Mouse (Mus musculus): Measurements from ENCODE around the gene Il17f. TPM values are rescaled to one million over a fixed set of nuclear protein-coding genes. Genes with fewer than 3 reads are reported as not detected.
"Not testable (repeated sequence)": the region's sequence is repeated elsewhere in the genome, so short reads cannot be mapped to it uniquely, and the experiment has no call there.

Il17f gene
- not detected in 2 replicates for polyA plus RNA-seq (2014; fragmentation: Nextera tagmentation; extraction: Ambion mirVana)

DNA sequence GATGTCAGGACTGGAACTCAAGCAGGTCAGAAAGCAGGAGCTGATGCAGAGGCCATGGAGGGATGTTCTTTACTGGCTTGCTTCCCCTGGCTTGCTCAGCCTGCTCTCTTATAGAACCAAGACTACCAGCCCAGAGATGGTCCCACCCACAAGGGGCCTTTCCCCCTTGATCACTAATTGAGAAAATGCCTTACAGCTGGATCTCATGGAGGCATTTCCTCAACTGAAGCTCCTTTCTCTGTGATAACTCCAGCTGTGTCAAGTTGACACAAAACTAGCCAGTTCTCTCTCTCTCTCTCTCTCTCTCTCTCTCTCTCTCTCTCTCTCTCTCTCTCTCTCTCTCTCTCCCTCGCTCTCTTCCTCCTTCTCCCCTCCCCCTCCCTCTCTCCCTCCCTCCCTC lies at the start of gene Il17f:
Gene Il17f, minus strand, starts transcription at position 101 of the 400 bp plus-strand sequence.
- H3K9me3 ChIP-seq (ENCODE audit: control insufficient read depth, low read length); ATAC-seq (ENCODE audit: low FRiP score); H3K27ac ChIP-seq (ENCODE audit: low read depth, low read length); H3K4me3 ChIP-seq (ENCODE audit: low read depth, low read length); H3K4me1 ChIP-seq (replicated peaks; ENCODE audit: control insufficient read depth, insufficient read depth, low read length); H3K4me2 ChIP-seq (replicated peaks; ENCODE audit: low read depth, low read length); H3K9ac ChIP-seq (ENCODE audit: low read depth, low read length); H3K36me3 ChIP-seq (ENCODE audit: control insufficient read depth, insufficient read depth, low read length); DNase-seq (ENCODE audit: low spot score); H3K27me3 ChIP-seq (ENCODE audit: control insufficient read depth, insufficient read depth, low read length): not testable (repeated sequence)
- WGBS = 80% methylated on average over 1 of the region's 1 CpGs

- 78% methylated on average over 3 of the region's 3 CpGs for WGBS
- H3K4me3 ChIP-seq (ENCODE audit: low read depth, low read length) = no peak overlapping the region
- no peak overlapping the region for H3K4me2 ChIP-seq (replicated peaks; ENCODE audit: low read depth, low read length)
- DNase-seq (ENCODE audit: low spot score) (no peak), ATAC-seq (ENCODE audit: low FRiP score) (no peak)
- no peaks in the 10 kb centered on the region for H3K9me3 ChIP-seq (ENCODE audit: control insufficient read depth, low read length)
- no peaks in the 10 kb centered on the region for H3K4me1 ChIP-seq (replicated peaks; ENCODE audit: control insufficient read depth, insufficient read depth, low read length)
- H3K27ac ChIP-seq (ENCODE audit: low read depth, low read length) = no peak overlapping the region
- no peaks in the 10 kb centered on the region for H3K27me3 ChIP-seq (ENCODE audit: control insufficient read depth, insufficient read depth, low read length)
- no peak overlapping the region for H3K9ac ChIP-seq (ENCODE audit: low read depth, low read length)
- no peaks in the 10 kb centered on the region for H3K36me3 ChIP-seq (ENCODE audit: control insufficient read depth, insufficient read depth, low read length)
Measured at GRCm38 (mm10) chr1:20839911-20840310, 49.5 kb upstream of the Il17f start.

DNA sequence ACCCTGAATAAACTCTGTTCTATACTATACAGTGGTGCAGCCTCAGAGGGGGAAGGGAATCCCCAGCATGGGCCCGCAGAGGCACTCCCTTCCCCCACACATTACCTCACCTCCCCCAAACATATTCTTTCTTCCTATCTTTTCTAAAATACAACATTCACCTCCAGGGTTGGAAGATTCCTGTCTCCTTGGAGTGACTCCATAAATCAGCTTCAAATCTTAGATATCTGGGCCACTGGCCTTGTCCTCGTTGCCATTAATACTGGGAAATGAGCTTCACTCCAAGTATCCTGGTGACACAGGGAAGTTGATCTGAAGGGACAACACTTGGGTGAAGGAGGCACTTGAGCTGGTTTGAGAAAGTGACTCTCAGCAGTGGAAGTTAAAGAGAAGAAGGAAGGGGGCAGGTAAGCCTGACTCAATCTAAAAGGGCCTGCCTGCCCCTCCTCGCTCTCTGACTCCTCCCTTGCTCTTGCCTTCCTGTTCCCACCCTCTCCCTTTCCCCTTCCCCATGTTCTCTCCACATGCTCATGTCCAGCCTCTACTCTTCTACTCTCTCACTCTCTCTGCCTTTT lies 46.2 kb upstream of the Il17f start:
- H3K9ac ChIP-seq (ENCODE audit: low read depth, low read length) = no peak overlapping the region
- 89% methylated on average over 3 of the region's 3 CpGs for WGBS
- DNase-seq (ENCODE audit: low spot score) = no peak

DNA sequence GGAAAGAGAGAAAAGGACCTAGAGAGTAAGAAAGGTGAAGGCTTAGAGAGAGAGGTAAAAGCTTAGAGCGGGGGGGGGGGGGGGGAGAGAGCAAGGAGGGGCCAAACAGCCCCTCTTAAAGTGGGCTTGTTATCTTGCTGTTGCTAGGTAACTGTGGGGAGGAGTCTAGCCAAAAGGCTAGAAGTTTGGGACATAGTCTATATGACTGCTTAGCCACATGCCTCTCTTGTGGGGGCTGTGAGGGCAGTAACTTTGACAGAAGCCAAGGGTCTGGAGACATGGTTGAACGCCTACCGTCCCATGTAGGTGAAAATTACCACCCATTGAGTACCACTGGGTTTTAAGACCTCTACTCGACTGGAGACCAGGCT lies 42.7 kb upstream of the Il17f start:
- no peaks in the 10 kb centered on the region for H3K4me1 ChIP-seq (replicated peaks; ENCODE audit: control insufficient read depth, insufficient read depth, low read length)
- no peak for ATAC-seq (ENCODE audit: low FRiP score)
- no peaks in the 10 kb centered on the region for H3K36me3 ChIP-seq (ENCODE audit: control insufficient read depth, insufficient read depth, low read length)
- WGBS = 77% methylated on average over 3 of the region's 4 CpGs
- no peaks in the 10 kb centered on the region for H3K27me3 ChIP-seq (ENCODE audit: control insufficient read depth, insufficient read depth, low read length)
- no peaks in the 10 kb centered on the region for H3K9me3 ChIP-seq (ENCODE audit: control insufficient read depth, low read length)
- H3K9ac ChIP-seq (ENCODE audit: low read depth, low read length) = no peak overlapping the region
- H3K27ac ChIP-seq (ENCODE audit: low read depth, low read length) = no peak overlapping the region
- no peak overlapping the region for H3K4me3 ChIP-seq (ENCODE audit: low read depth, low read length)
- no peak overlapping the region for H3K4me2 ChIP-seq (replicated peaks; ENCODE audit: low read depth, low read length)
- DNase-seq (ENCODE audit: low spot score) = no peak

More for the DNA sequence above, 46.2 kb upstream of the Il17f start:
- ATAC-seq (ENCODE audit: low FRiP score) = no peak
- Histone ChIP-seq H3K9me3 (ENCODE audit: control insufficient read depth, low read length) (no peaks in the 10 kb centered on the region), H3K27me3 (ENCODE audit: control insufficient read depth, insufficient read depth, low read length) (no peaks in the 10 kb centered on the region), H3K4me1 (replicated peaks; ENCODE audit: control insufficient read depth, insufficient read depth, low read length) (no peaks in the 10 kb centered on the region), H3K4me3 (ENCODE audit: low read depth, low read length) (no peak overlapping the region), H3K27ac (ENCODE audit: low read depth, low read length) (no peak overlapping the region), H3K4me2 (replicated peaks; ENCODE audit: low read depth, low read length) (no peak overlapping the region), H3K36me3 (ENCODE audit: control insufficient read depth, insufficient read depth, low read length) (no peaks in the 10 kb centered on the region)

- ATAC-seq (ENCODE audit: low FRiP score) (no peak), DNase-seq (ENCODE audit: low spot score) (no peak)
- no peaks in the 10 kb centered on the region for H3K27me3 ChIP-seq (ENCODE audit: control insufficient read depth, insufficient read depth, low read length)
- H3K9ac ChIP-seq (ENCODE audit: low read depth, low read length) = no peak overlapping the region
- no peak overlapping the region for H3K27ac ChIP-seq (ENCODE audit: low read depth, low read length)
- no peaks in the 10 kb centered on the region for H3K4me1 ChIP-seq (replicated peaks; ENCODE audit: control insufficient read depth, insufficient read depth, low read length)
- no peaks in the 10 kb centered on the region for H3K9me3 ChIP-seq (ENCODE audit: control insufficient read depth, low read length)
- no peaks in the 10 kb centered on the region for H3K36me3 ChIP-seq (ENCODE audit: control insufficient read depth, insufficient read depth, low read length)
- no peak overlapping the region for H3K4me2 ChIP-seq (replicated peaks; ENCODE audit: low read depth, low read length)
- WGBS = 70% methylated on average over 5 of the region's 5 CpGs
- no peak overlapping the region for H3K4me3 ChIP-seq (ENCODE audit: low read depth, low read length)
Measured at GRCm38 (mm10) chr1:20832473-20833140, 42.2 kb upstream of the Il17f start.

- ATAC-seq (ENCODE audit: low FRiP score) = no peak
- H3K27ac ChIP-seq (ENCODE audit: low read depth, low read length) = no peak overlapping the region
- 88% methylated on average over 1 of the region's 1 CpGs for WGBS
- no peak overlapping the region for H3K4me2 ChIP-seq (replicated peaks; ENCODE audit: low read depth, low read length)
- H3K27me3 ChIP-seq (ENCODE audit: control insufficient read depth, insufficient read depth, low read length) = no peaks in the 10 kb centered on the region
- no peaks in the 10 kb centered on the region for H3K36me3 ChIP-seq (ENCODE audit: control insufficient read depth, insufficient read depth, low read length)
- no peak for DNase-seq (ENCODE audit: low spot score)
- H3K4me1 ChIP-seq (replicated peaks; ENCODE audit: control insufficient read depth, insufficient read depth, low read length) = no peaks in the 10 kb centered on the region
- H3K9me3 ChIP-seq (ENCODE audit: control insufficient read depth, low read length) = no peaks in the 10 kb centered on the region
- no peak overlapping the region for H3K9ac ChIP-seq (ENCODE audit: low read depth, low read length)
- H3K4me3 ChIP-seq (ENCODE audit: low read depth, low read length) = no peak overlapping the region
Measured at GRCm38 (mm10) chr1:20830546-20830945, 40.1 kb upstream of the Il17f start.

- no peaks in the 10 kb centered on the region for H3K36me3 ChIP-seq (ENCODE audit: control insufficient read depth, insufficient read depth, low read length)
- H3K9me3 ChIP-seq (ENCODE audit: control insufficient read depth, low read length) = no peaks in the 10 kb centered on the region
- H3K4me3 ChIP-seq (ENCODE audit: low read depth, low read length) = no peak overlapping the region
- no peak for DNase-seq (ENCODE audit: low spot score)
- H3K4me1 ChIP-seq (replicated peaks; ENCODE audit: control insufficient read depth, insufficient read depth, low read length) = no peaks in the 10 kb centered on the region
- 82% methylated on average over 2 of the region's 2 CpGs for WGBS
- H3K4me2 ChIP-seq (replicated peaks; ENCODE audit: low read depth, low read length) = no peak overlapping the region
- no peaks in the 10 kb centered on the region for H3K27me3 ChIP-seq (ENCODE audit: control insufficient read depth, insufficient read depth, low read length)
- no peak overlapping the region for H3K27ac ChIP-seq (ENCODE audit: low read depth, low read length)
- no peak for ATAC-seq (ENCODE audit: low FRiP score)
- H3K9ac ChIP-seq (ENCODE audit: low read depth, low read length) = no peak overlapping the region
Measured at GRCm38 (mm10) chr1:20828061-20828460, 37.6 kb upstream of the Il17f start.

- no peak overlapping the region for H3K27ac ChIP-seq (ENCODE audit: low read depth, low read length)
- H3K4me3 ChIP-seq (ENCODE audit: low read depth, low read length) = no peak overlapping the region
- H3K9me3 ChIP-seq (ENCODE audit: control insufficient read depth, low read length) = no peaks in the 10 kb centered on the region
- no peaks in the 10 kb centered on the region for H3K27me3 ChIP-seq (ENCODE audit: control insufficient read depth, insufficient read depth, low read length)
- H3K4me2 ChIP-seq (replicated peaks; ENCODE audit: low read depth, low read length) = no peak overlapping the region
- no peaks in the 10 kb centered on the region for H3K4me1 ChIP-seq (replicated peaks; ENCODE audit: control insufficient read depth, insufficient read depth, low read length)
- H3K36me3 ChIP-seq (ENCODE audit: control insufficient read depth, insufficient read depth, low read length) = no peaks in the 10 kb centered on the region
- H3K9ac ChIP-seq (ENCODE audit: low read depth, low read length) = no peak overlapping the region
- DNase-seq (ENCODE audit: low spot score) (no peak), ATAC-seq (ENCODE audit: low FRiP score) (no peak)
Measured at GRCm38 (mm10) chr1:20825036-20825435, 34.6 kb upstream of the Il17f start.

DNA sequence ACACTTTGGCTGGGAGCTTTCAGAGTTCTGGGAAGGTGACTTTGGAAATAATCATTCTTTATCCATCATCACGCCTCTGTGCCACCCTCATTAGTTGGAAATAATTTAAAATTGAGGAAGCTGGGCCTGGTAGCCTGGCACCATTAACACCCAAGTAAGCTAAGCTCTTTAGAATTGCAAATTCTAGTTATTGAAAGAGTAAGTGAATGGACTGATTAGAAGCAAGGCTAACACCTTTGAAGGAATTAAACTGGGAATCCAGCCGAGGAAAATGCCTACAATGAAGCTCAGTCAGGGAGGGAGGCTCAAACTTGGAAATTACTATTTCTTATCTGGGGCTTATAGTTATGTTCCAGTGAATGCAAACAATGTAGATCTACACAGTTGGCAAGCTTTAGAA lies 33.5 kb upstream of the Il17f start:
- no peaks in the 10 kb centered on the region for H3K4me1 ChIP-seq (replicated peaks; ENCODE audit: control insufficient read depth, insufficient read depth, low read length)
- H3K36me3 ChIP-seq (ENCODE audit: control insufficient read depth, insufficient read depth, low read length) = no peaks in the 10 kb centered on the region
- H3K4me3 ChIP-seq (ENCODE audit: low read depth, low read length) = no peak overlapping the region
- H3K9me3 ChIP-seq (ENCODE audit: control insufficient read depth, low read length) = no peaks in the 10 kb centered on the region
- WGBS = 67% methylated on average over 2 of the region's 2 CpGs
- H3K27ac ChIP-seq (ENCODE audit: low read depth, low read length) = no peak overlapping the region
- no peaks in the 10 kb centered on the region for H3K27me3 ChIP-seq (ENCODE audit: control insufficient read depth, insufficient read depth, low read length)
- no peak for DNase-seq (ENCODE audit: low spot score)
- H3K9ac ChIP-seq (ENCODE audit: low read depth, low read length) = no peak overlapping the region
- H3K4me2 ChIP-seq (replicated peaks; ENCODE audit: low read depth, low read length) = no peak overlapping the region
- no peak for ATAC-seq (ENCODE audit: low FRiP score)

Data from hindbrain, embryonic 11.5 days (tissue).